Mouse (Mus musculus) MEL (cell line): ENCODE measurements around the gene Lgi4. TPM values are rescaled to one million over a fixed set of nuclear protein-coding genes. Genes with fewer than 3 reads are reported as not detected.

Experiments used
- DNase-seq: peaks from one replicate; pipeline ENCODE4 v3.0.0; 2011; ENCODE audit warnings: low read depth, low spot score
- H3K27ac ChIP-seq: 2 replicates; pipeline ENCODE4 v1.5.1; 2012; ENCODE audit warnings: low read depth, mild to moderate bottlenecking, control low read depth, low read length, moderate library complexity; ENCODE audit not compliant: control insufficient read depth
- H3K27me3 ChIP-seq, 2 experiments: fragments of 150-350 bp in 1 of 2; sonication (generic) in 1 of 2; 2 replicates each; pipeline ENCODE4 v1.6.1; 2012; ENCODE audit warnings: low read length in 2 of 2, mild to moderate bottlenecking in 2 of 2, improper control_type of control experiment in 1 of 2, moderate library complexity in 1 of 2; ENCODE audit not compliant: insufficient read depth in 2 of 2, control insufficient read depth in 1 of 2
- H3K36me3 ChIP-seq, 2 experiments: 2 replicates each; pipeline ENCODE4 v1.6.1; 2012 to 2014; ENCODE audit warnings: low read length in 2 of 2, improper control_type of control experiment in 1 of 2, inconsistent platforms in 1 of 2, mild to moderate bottlenecking in 1 of 2; ENCODE audit not compliant: insufficient read depth in 2 of 2, control insufficient read depth in 1 of 2
- H3K4me1 ChIP-seq, 2 experiments: fragments of 150-350 bp in 1 of 2; sonication (generic) in 1 of 2; 2 replicates each; pipeline ENCODE4 v1.6.1; 2012; ENCODE audit warnings: low read length in 2 of 2, improper control_type of control experiment in 1 of 2, mild to moderate bottlenecking in 1 of 2; ENCODE audit not compliant: insufficient read depth in 2 of 2, control insufficient read depth in 1 of 2
- H3K4me3 ChIP-seq, 2 experiments: fragments of 150-350 bp in 1 of 2; sonication (generic) in 1 of 2; 2 replicates each; pipeline ENCODE4 v1.5.1; 2012; ENCODE audit warnings: low read depth in 2 of 2, low read length in 2 of 2, mild to moderate bottlenecking in 2 of 2, moderate library complexity in 2 of 2, control low read depth in 1 of 2, improper control_type of control experiment in 1 of 2; ENCODE audit not compliant: control insufficient read depth in 1 of 2, insufficient read depth in 1 of 2
- H3K79me2 ChIP-seq: 2 replicates; pipeline ENCODE4 v1.6.1; 2012; ENCODE audit warnings: mild to moderate bottlenecking, low read length, moderate library complexity; ENCODE audit not compliant: control insufficient read depth, poor library complexity, insufficient read depth
- H3K9ac ChIP-seq: 2 replicates; pipeline ENCODE4 v1.6.1; 2012; ENCODE audit warnings: low read depth, mild to moderate bottlenecking, control low read depth, low read length, moderate library complexity; ENCODE audit not compliant: control insufficient read depth, poor library complexity, severe bottlenecking
- H3K9me3 ChIP-seq: fragments of 150-350 bp; sonication (generic); replicated peaks from 2 replicates; pipeline ENCODE4 v1.6.1; 2012; ENCODE audit warnings: mild to moderate bottlenecking, low read length, improper control_type of control experiment, moderate library complexity; ENCODE audit not compliant: insufficient read depth
- CTCF ChIP-seq, 3 experiments: IDR thresholded peaks in 2 of 3; conservative IDR thresholded peaks in 1 of 3; 2 replicates each; pipeline ENCODE4 v1.5.1; 2011 to 2012; ENCODE audit warnings: low read length in 3 of 3, low read depth in 2 of 3, mild to moderate bottlenecking in 2 of 3, improper control_type of control experiment in 1 of 3, inconsistent platforms in 1 of 3, mixed read lengths in 1 of 3, moderate library complexity in 1 of 3; ENCODE audit not compliant: control insufficient read depth in 1 of 3, insufficient read depth in 1 of 3, poor library complexity in 1 of 3, severe bottlenecking in 1 of 3
- EP300 ChIP-seq, 2 experiments: IDR thresholded peaks; 2 replicates each; pipeline ENCODE4 v1.6.1; 2011; ENCODE audit warnings: improper control_type of control experiment in 2 of 2, low read length in 2 of 2, low read depth in 1 of 2, mild to moderate bottlenecking in 1 of 2
- ETS1 ChIP-seq: IDR thresholded peaks from 2 replicates; pipeline ENCODE4 v1.6.1; 2012; ENCODE audit warnings: low read depth, mild to moderate bottlenecking, inconsistent platforms, low read length, improper control_type of control experiment, moderate library complexity
- HCFC1 ChIP-seq: IDR thresholded peaks from 2 replicates; pipeline ENCODE4 v1.6.1; 2012; ENCODE audit warnings: low read depth, mild to moderate bottlenecking, inconsistent platforms, low read length, improper control_type of control experiment, moderate library complexity
- MAX ChIP-seq: IDR thresholded peaks from 2 replicates; pipeline ENCODE4 v1.6.1; 2011; ENCODE audit warnings: low read length, improper control_type of control experiment
- MXI1 ChIP-seq: IDR thresholded peaks from 2 replicates; pipeline ENCODE4 v1.6.1; 2011; ENCODE audit warnings: mild to moderate bottlenecking, low read depth, low read length, improper control_type of control experiment
- MYC ChIP-seq: IDR thresholded peaks from 2 replicates; pipeline ENCODE4 v1.6.1; 2011; ENCODE audit warnings: low read depth, mild to moderate bottlenecking, low read length, improper control_type of control experiment, moderate library complexity
- RAD21 ChIP-seq: IDR thresholded peaks from 2 replicates; pipeline ENCODE4 v1.6.1; 2011; ENCODE audit warnings: mild to moderate bottlenecking, low read depth, low read length, improper control_type of control experiment
- RCOR1 ChIP-seq: IDR thresholded peaks from 2 replicates; pipeline ENCODE4 v1.6.1; 2012; ENCODE audit warnings: low read depth, mild to moderate bottlenecking, inconsistent platforms, low read length, improper control_type of control experiment
- USF2 ChIP-seq, 2 experiments: IDR thresholded peaks; 2 replicates each; pipeline ENCODE4 v1.6.1; 2011 to 2012; ENCODE audit warnings: improper control_type of control experiment in 2 of 2, low read length in 2 of 2, borderline replicate concordance in 1 of 2, inconsistent platforms in 1 of 2, low read depth in 1 of 2, mild to moderate bottlenecking in 1 of 2; ENCODE audit not compliant: insufficient read depth in 1 of 2
- polyA plus RNA-seq, 2 experiments: library from polyadenylated mRNA; stranded (reverse) in 1 of 2; unstranded in 1 of 2; fragments of >175 nt in 1 of 2; fragments of >200 nt in 1 of 2; gene quantifications; 2 replicates each; pipeline versions ENCODE4 v1.2.1 to v1.2.4; 2012; ENCODE audit warnings: low replicate concordance in 2 of 2, low read depth in 1 of 2; ENCODE audit not compliant: insufficient read length in 2 of 2, insufficient read depth in 1 of 2, missing spikeins in 1 of 2
- total RNA-seq: library from RNA; depleted of rRNA; stranded (reverse); fragments of 300-350 nt; gene quantifications from 2 replicates; pipeline ENCODE4 v1.2.3, GENCODE M21; 2012

Gene Lgi4
- total and polyA plus RNA-seq, 3 experiments = not detected

GRCm38 (mm10) chr7:31098697-31099611 lies 39.8 kb downstream of the Lgi4 start:
- Histone ChIP-seq H3K36me3 (no peaks in the 10 kb centered on the region), H3K4me3 (no peak overlapping the region), H3K4me1 (0 out of 4 replicates have a peak, but pooled peaks cover 0 to 2% of the 10 kb centered on the region in 2 experiments), H3K79me2 (no peaks in the 10 kb centered on the region), H3K27ac (no peak overlapping the region), H3K9me3 (no peaks in the 10 kb centered on the region), H3K27me3 (no peaks in the 10 kb centered on the region), H3K9ac (no peak overlapping the region)
- no peak for DNase-seq
- TF ChIP-seq CTCF (IDR thresholded peaks at IDR 0.05 in 2 of 3, conservative IDR thresholded peaks at IDR 0.05 in 1 of 3; ENCODE audit: control insufficient read depth in 1 of 3, insufficient read depth in 1 of 3, low read depth in 2 of 3, low read length in 3 of 3, poor library complexity in 1 of 3, severe bottlenecking in 1 of 3) = peak; percentile 12 to 36 (median 30); a peak in 5 of 6 replicates
- TF ChIP-seq RAD21 = no peak
- no peak for TF ChIP-seq MAX
- no peak for TF ChIP-seq MYC
- TF ChIP-seq HCFC1 = no peak

GRCm38 (mm10) chr7:31099612-31099982 lies 40.5 kb downstream of the Lgi4 start:
- Histone ChIP-seq H3K36me3 (no peaks in the 10 kb centered on the region), H3K27ac (no peak overlapping the region), H3K9ac (no peak overlapping the region), H3K4me3 (no peak overlapping the region), H3K9me3 (no peaks in the 10 kb centered on the region), H3K4me1 (0 out of 4 replicates have a peak, but pooled peaks cover 0 to 2% of the 10 kb centered on the region in 2 experiments), H3K27me3 (no peaks in the 10 kb centered on the region), H3K79me2 (no peaks in the 10 kb centered on the region)
- peak; percentile 16 to 33 (median 27); a peak in 5 of 6 replicates for TF ChIP-seq CTCF (IDR thresholded peaks at IDR 0.05 in 2 of 3, conservative IDR thresholded peaks at IDR 0.05 in 1 of 3; ENCODE audit: control insufficient read depth in 1 of 3, insufficient read depth in 1 of 3, low read depth in 2 of 3, low read length in 3 of 3, poor library complexity in 1 of 3, severe bottlenecking in 1 of 3)
- TF ChIP-seq EP300 (IDR thresholded peaks at IDR 0.05; ENCODE audit: low read depth in 1 of 2, low read length in 2 of 2) = no peak
- DNase-seq = no peak

GRCm38 (mm10) chr7:31100786-31101185 lies 41.6 kb downstream of the Lgi4 start:
- H3K36me3 ChIP-seq = no peaks in the 10 kb centered on the region
- H3K9ac ChIP-seq = no peak overlapping the region
- H3K27me3 ChIP-seq = no peaks in the 10 kb centered on the region
- TF ChIP-seq RCOR1 (no peak), USF2 (IDR thresholded peaks at IDR 0.05; ENCODE audit: borderline replicate concordance in 1 of 2, insufficient read depth in 1 of 2, low read depth in 1 of 2, low read length in 2 of 2) (no peak), MXI1 (no peak), ETS1 (no peak)
- DNase-seq = peak; percentile 38
- H3K4me3 ChIP-seq = no peak overlapping the region
- 0 out of 4 replicates have a peak, but pooled peaks cover 0 to 2% of the 10 kb centered on the region in 2 experiments for H3K4me1 ChIP-seq
- no peak overlapping the region for H3K27ac ChIP-seq
- no peaks in the 10 kb centered on the region for H3K79me2 ChIP-seq
- H3K9me3 ChIP-seq = no peaks in the 10 kb centered on the region
